Mouse (Mus musculus) bone marrow macrophage, adult 2 months (primary cell): ENCODE data around the gene Pdpn. TPM values are rescaled to one million over a fixed set of nuclear protein-coding genes. Genes with fewer than 3 reads are reported as not detected.

Experiments
- H3K27ac ChIP-seq: 2 replicates; pipeline ENCODE4 v1.5.1; 2012; ENCODE audit warnings: low read depth, low read length; ENCODE audit not compliant: insufficient read depth
- H3K4me1 ChIP-seq: 2 replicates; pipeline ENCODE4 v1.6.1; 2012; ENCODE audit warnings: low read length; ENCODE audit not compliant: control insufficient read depth, insufficient read depth
- H3K4me3 ChIP-seq: 2 replicates; pipeline ENCODE4 v1.5.1; 2012; ENCODE audit warnings: mild to moderate bottlenecking, low read length, moderate library complexity; ENCODE audit not compliant: insufficient read depth
- CTCF ChIP-seq: IDR thresholded peaks from 2 replicates; pipeline ENCODE4 v1.5.1; 2012; ENCODE audit warnings: low read depth, mild to moderate bottlenecking, low read length, moderate library complexity
- POLR2A ChIP-seq: IDR thresholded peaks from 2 replicates; pipeline ENCODE4 v1.6.1; 2012; ENCODE audit warnings: mild to moderate bottlenecking, low read depth, low read length, borderline replicate concordance
- polyA plus RNA-seq: library from polyadenylated mRNA; stranded (reverse); fragments of >200 nt; gene quantifications from 2 replicates; pipeline ENCODE4 v1.2.4, GENCODE M21; 2012; ENCODE audit not compliant: missing spikeins, insufficient read depth, insufficient read length

Gene Pdpn
- polyA plus RNA-seq, 1 experiment, result 3.0 TPM

DNA sequence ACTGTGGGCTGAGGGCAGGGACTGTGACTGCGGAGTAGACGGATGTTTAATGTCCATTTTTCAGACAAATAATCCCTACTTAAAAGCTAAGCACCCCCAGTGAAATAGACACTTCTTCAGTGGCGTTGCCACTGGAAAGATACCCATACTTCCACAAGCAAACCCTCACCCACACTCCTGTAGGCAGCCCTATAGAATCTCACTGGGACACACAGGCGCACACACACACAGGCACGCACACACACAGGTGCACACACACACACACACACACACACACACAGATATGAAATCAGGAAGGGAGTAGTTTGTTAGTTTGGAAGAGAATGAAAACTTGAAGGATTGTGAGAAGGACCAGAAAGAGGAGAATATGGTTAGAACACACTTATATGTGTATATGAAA is 20.3 kb downstream of the Pdpn start:
- TF ChIP-seq POLR2A (no peak), CTCF (no peak)
- no peak overlapping the region for H3K4me3 ChIP-seq
- no peak overlapping the region for H3K27ac ChIP-seq
- peaks cover 18% of the 10 kb centered on the region for H3K4me1 ChIP-seq

DNA sequence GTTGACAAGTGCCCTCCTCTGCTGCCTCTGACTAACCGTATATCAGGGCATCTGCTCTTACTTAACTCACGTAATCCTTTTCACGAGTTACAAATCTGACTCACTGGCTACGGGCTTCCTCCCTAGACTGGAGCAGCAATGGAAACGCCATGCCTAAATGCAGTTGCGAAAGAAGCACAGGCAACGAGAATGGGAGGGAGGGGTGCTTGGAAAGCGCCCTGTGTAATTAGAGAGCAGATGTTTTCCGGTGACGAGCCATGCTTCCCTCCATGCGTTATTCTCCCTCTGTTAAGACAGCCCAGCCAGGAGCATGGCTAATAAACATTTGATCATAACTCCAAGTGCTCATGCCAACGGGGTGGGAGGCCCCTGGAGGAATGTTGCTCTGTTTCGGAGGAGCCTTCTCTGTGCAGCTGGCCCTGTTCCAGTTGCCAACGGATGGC is 20.9 kb downstream of the Pdpn start:
- no peak for TF ChIP-seq CTCF
- no peak for TF ChIP-seq POLR2A
- H3K4me1 ChIP-seq, result peaks cover 18% of the 10 kb centered on the region
- peak overlapping the region; percentile 42 for H3K27ac ChIP-seq
- no peak overlapping the region for H3K4me3 ChIP-seq

DNA sequence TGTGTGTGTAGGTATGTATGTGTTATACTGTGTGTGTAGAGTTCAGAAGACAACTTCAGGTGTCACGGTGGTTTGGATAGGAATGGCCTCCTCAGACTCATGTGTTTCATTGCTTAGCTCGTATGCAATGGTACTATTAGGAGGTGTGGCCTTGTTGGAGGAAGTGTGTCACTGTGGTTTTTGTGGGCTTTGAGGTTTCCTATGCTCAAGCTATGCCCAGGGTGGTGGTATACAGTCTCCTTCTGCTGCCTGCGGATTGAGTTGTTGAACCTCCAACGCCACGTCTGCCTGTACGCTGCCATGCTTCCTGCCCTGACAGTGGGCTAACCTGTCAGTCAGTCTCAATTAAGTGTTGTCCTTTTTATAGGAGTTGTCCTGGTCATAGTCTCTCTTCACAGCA is 22.0 kb downstream of the Pdpn start:
- TF ChIP-seq CTCF, result no peak
- TF ChIP-seq POLR2A, result no peak
- Histone ChIP-seq H3K4me3 (no peak overlapping the region), H3K4me1 (peaks cover 18% of the 10 kb centered on the region), H3K27ac (no peak overlapping the region)

DNA sequence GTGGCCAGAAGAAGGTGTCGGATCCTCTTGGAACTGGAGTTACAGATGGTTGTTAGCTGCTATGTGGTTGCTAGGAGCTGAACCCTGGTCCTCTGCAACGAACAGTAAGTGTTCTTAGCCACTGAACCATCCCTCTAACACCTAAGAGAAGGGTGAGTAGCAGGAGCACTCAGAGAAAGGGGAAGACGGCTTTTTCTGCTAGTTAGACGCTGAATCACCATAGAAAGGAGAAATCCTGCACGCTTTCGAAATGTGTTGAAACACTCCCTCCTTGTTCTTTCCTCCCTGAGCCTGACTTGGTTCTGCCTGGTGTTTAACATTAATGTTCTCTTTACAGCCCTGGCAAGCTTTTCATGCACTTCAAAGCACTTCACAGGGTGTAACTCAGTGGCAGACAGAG is 27.8 kb downstream of the Pdpn start:
- Histone ChIP-seq H3K4me1 (peaks cover 5% of the 10 kb centered on the region), H3K4me3 (no peak overlapping the region), H3K27ac (no peak overlapping the region)
- TF ChIP-seq POLR2A, result no peak
- no peak for TF ChIP-seq CTCF

DNA sequence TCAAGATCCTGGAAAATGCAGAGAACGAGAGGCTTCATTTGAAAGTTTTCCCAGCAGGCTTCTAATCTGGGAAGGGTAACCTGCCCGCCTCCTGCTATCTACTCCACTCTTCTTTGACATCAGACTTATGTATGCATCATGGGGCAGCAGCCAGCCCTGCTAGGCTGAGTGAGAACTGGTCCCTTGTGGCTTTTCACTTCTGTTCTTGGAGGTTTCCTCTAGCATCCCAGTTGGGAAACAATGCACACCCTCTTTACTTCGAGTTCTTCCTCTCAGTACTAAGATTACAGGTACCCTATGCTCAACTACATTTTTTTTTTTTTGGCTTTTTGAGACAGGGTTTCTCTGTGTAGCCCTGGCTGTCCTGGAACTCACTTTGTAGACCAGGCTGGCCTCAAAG is 28.5 kb downstream of the Pdpn start:
- no peak overlapping the region for H3K27ac ChIP-seq
- H3K4me3 ChIP-seq, result no peak overlapping the region
- peaks cover 5% of the 10 kb centered on the region for H3K4me1 ChIP-seq
- TF ChIP-seq CTCF (no peak), POLR2A (no peak)

DNA sequence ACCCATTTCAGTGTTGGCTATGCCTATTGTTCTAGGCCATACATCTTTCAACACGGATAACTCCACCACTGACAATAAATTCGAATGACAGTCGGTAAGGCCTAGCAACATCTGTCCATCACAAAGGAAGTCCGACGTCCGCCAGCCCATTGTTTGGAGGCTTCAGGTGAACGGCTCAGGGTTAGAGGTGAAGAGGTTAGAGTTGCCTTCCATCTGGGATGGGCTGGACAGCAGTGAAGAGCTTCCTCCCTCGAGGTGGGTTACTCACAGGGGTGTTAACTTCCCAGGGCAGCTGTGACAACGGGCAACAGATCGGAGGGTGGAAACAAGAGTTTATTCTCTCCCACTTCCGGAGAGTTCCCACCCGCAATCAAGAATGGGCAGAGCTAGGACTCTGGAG is 36.7 kb downstream of the Pdpn start:
- Histone ChIP-seq H3K4me1 (peaks cover 5% of the 10 kb centered on the region; the same call in 1 of the 2 replicates), H3K4me3 (no peak overlapping the region), H3K27ac (no peak overlapping the region)
- no peak for TF ChIP-seq CTCF
- no peak for TF ChIP-seq POLR2A

DNA sequence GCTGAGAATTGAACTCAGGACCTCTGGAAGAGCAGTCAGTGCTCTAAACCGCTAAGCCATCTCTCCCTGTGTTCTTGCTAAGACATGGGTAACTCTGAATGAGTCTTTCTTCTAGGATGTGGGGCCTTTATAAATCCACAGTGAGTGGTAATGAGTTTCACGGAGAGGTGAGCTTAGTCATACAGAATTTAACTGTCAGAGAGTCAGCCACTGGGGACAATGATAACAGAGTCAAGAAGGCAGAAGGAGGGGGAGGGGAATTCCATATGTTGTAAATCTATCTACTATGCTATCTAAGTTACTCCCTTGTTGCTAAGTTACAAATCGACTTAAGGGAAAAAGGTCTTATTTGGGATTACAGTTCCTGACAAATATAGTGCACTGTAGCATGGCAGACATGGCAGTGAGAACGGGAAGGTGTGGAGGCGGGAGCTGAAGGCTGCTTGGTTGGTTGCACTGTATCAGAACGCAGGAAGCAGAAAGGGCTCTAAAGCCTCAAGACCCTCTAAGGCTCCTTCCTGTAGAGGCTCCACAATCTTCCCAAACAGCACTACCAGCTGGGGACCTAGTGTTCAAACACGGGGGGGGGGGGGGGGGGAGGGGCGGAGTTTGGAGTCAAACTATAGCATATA is 39.5 kb downstream of the Pdpn start:
- TF ChIP-seq CTCF (no peak), POLR2A (no peak)
- Histone ChIP-seq H3K4me3 (no peak overlapping the region), H3K27ac (no peak overlapping the region), H3K4me1 (peaks cover 5% of the 10 kb centered on the region; the same call in 1 of the 2 replicates)

DNA sequence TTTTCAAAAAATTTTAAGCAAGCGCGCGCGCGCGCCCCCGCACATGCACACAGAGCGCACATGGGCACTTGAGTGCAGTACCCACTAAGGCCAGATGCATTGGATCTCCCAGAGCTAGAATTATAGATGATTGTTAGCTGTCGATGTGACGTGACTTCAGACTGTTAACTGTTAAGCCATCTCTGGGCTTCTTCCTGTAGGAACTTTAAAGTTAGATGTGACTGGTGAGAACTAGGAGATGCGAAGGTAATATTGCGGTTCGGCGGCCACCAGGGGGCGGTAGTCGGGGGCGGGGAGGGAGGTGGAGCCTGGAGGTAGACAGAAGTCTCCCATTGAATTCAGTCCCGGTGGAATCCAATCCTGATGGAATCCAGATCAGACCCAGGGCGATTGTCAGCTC is 40.8 kb downstream of the Pdpn start:
- no peak overlapping the region for H3K27ac ChIP-seq
- H3K4me3 ChIP-seq, result peak overlapping the region; percentile 52
- peaks cover 5% of the 10 kb centered on the region; the same call in 1 of the 2 replicates for H3K4me1 ChIP-seq
- no peak for TF ChIP-seq POLR2A
- peak; percentile 83 for TF ChIP-seq CTCF

DNA sequence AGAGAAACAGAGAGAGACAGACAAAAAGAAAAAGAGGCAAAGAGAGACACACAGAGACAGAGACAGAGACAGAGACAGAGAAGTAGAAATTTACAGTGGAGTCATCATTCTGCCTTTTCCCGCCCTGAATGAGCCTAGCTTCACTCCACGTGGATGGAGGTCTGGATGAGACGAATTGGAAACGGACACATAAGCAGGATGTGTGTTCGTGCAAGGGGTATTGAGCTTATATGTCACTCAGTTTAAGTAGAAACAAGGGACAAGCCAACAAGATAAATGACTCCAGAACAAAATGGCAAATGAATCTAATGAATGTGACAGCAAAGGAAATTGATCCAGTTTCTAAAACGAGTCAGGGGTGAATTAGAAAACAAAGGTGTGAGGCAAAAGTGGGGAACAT is 41.4 kb downstream of the Pdpn start:
- TF ChIP-seq POLR2A (no peak), CTCF (no peak)
- Histone ChIP-seq H3K27ac (no peak overlapping the region), H3K4me1 (peaks cover 5% of the 10 kb centered on the region; the same call in 1 of the 2 replicates), H3K4me3 (no peak overlapping the region)

DNA sequence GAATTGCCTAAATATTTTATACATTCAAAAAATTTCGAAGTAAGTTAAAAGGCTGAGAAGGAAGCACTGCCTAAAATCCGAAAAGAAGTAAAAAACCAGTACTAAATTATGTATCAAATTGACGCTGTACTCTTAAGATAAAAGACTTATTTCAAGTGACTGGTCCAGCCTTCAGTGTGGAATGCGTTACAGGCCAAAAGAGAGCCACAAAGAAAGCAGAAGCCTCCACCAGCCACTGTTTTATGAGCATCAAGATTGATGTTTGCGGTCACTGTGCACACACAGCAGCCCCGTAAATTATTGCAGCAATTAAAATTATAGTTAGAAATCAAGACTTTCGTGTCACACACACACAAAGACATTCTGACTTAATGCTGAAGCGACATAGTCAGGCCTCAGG is 43.8 kb downstream of the Pdpn start:
- H3K27ac ChIP-seq, result no peak overlapping the region
- TF ChIP-seq CTCF (no peak), POLR2A (no peak)
- H3K4me1 ChIP-seq, result peaks cover 5% of the 10 kb centered on the region; the same call in 1 of the 2 replicates
- H3K4me3 ChIP-seq, result no peak overlapping the region

DNA sequence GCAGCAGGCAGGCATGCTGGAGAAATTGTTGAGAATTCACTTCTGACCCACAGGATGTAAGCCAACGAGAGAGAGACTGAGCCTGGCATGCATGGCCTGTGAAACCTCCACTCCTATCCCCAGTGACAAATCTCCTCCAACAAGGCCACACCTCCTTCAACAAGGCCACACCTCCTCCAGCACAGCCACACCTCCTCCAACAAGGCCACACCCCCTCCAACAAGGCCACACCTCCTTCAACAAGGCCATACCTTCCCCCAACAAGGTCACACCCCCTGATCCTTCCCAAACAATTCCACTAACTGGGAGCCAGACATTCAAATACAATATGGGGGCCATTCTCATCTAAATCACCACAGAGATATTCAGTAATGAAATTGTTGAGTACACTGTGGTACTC is 46.0 kb downstream of the Pdpn start:
- Histone ChIP-seq H3K27ac (no peak overlapping the region), H3K4me1 (no peaks in the 10 kb centered on the region), H3K4me3 (no peak overlapping the region)
- TF ChIP-seq POLR2A (no peak), CTCF (no peak)

DNA sequence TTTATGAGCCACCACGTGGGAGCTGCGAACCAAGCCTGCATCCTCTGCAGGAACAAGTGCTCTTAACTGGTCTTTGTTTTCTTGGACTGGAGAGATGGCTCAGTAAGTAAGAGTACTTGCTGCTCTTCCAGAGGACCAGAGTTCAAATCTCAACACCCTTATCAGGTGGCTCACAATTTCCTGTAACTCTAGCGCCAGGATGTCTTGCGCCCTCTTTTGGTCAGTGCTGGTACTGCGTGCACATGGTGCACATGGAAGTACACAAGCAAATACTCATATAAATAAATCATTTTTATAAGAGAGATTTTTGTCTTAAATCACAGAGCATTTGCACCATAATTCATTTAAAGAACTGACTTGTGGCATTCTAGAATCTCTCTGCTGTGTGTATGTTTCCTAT is 51.3 kb downstream of the Pdpn start:
- TF ChIP-seq POLR2A, result no peak
- TF ChIP-seq CTCF, result peak; percentile 59; the same call in 1 of the 2 replicates
- H3K27ac ChIP-seq, result no peak overlapping the region
- H3K4me1 ChIP-seq, result no peaks in the 10 kb centered on the region
- H3K4me3 ChIP-seq, result no peak overlapping the region
